30 mouse cellular contexts compared by ENCODE assay signal in the genomic region with DNA sequence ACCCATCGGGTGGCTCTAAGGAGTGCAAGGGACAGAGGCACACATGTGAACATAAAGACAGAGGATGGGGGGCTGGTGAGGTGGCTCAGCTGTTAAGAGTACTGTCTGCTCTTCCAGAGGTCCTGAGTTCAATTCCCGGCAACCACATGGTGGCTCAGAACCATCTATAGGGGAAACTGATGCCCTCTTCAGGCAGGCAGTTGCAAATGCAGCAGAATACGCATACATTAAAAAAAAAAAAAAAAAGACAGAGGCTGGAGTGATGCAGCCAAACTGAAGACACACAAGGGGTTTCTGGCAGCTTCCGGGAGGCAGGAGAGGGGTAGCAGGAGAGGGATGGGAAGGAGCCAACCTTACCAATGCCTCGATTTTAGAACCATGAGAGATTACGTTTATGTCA. TPM values are rescaled to one million over a fixed set of nuclear protein-coding genes. Genes with fewer than 3 reads are reported as not detected.
A peak's percentile ranks its signal among the peaks of the same experiment; 100 is the strongest.
DNase-seq lines count a peak whose midpoint lies in the region; ATAC-seq and TF ChIP-seq lines count a peak whose summit lies in the region.
"Had no signal": no experiment of that assay in that cellular context is flagged by ENCODE, and none has a peak within 500 bp of the region (broad histone marks: within the 10 kb centered on the region; RNA-seq: fewer than 3 reads in every experiment).

No protein-coding gene starts in this region.

- H3K9me3 ChIP-seq in hindbrain, postnatal 0 days (ENCODE audit: low read length), result no peaks in the 10 kb centered on the region
- no peaks in the 10 kb centered on the region for H3K9me3 ChIP-seq in hindbrain, embryonic 11.5 days (ENCODE audit: control insufficient read depth, low read length)
- H3K9me3 ChIP-seq in liver, postnatal 0 days (ENCODE audit: low read length), result no peaks in the 10 kb centered on the region
- H3K9me3 ChIP-seq in midbrain, postnatal 0 days (ENCODE audit: low read length), result no peaks in the 10 kb centered on the region
- H3K9me3 ChIP-seq: embryonic facial prominence, embryonic 12.5 days; forebrain, embryonic 12.5 days; heart, embryonic 13.5 days; hindbrain, embryonic 13.5 days; limb, embryonic 15.5 days; lung, embryonic 15.5 days; midbrain, embryonic 15.5 days had no signal

- TF ChIP-seq EP300 in liver, postnatal 0 days (IDR thresholded peaks at IDR 0.05; ENCODE audit: low read depth), result no peak

- no peak overlapping the region for H3K27ac ChIP-seq in hindbrain, postnatal 0 days
- no peak overlapping the region for H3K27ac ChIP-seq in hindbrain, embryonic 11.5 days (ENCODE audit: low read depth, low read length)
- no peak overlapping the region for H3K27ac ChIP-seq in liver, postnatal 0 days (ENCODE audit: low read depth)
- H3K27ac ChIP-seq in small intestine, adult 2 months (ENCODE audit: insufficient read depth, low read depth, low read length), result no peak overlapping the region
- no peak overlapping the region for H3K27ac ChIP-seq in midbrain, postnatal 0 days (ENCODE audit: low read depth, low read length)
- H3K27ac ChIP-seq: embryonic facial prominence, embryonic 12.5 days; forebrain, embryonic 12.5 days; heart, embryonic 13.5 days; hindbrain, embryonic 13.5 days; limb, embryonic 15.5 days; lung, embryonic 15.5 days; midbrain, embryonic 15.5 days had no signal

- H3K4me2 ChIP-seq in hindbrain, postnatal 0 days (ENCODE audit: low read depth, low read length), result no peak overlapping the region
- H3K4me2 ChIP-seq in hindbrain, embryonic 11.5 days (replicated peaks; ENCODE audit: low read depth, low read length), result no peak overlapping the region
- no peak overlapping the region for H3K4me2 ChIP-seq in liver, postnatal 0 days (ENCODE audit: low read depth, low read length)
- no peak overlapping the region for H3K4me2 ChIP-seq in midbrain, postnatal 0 days (ENCODE audit: low read depth, low read length, poor library complexity, severe bottlenecking)
- H3K4me2 ChIP-seq: embryonic facial prominence, embryonic 12.5 days; forebrain, embryonic 12.5 days; heart, embryonic 13.5 days; hindbrain, embryonic 13.5 days; limb, embryonic 15.5 days; lung, embryonic 15.5 days; midbrain, embryonic 15.5 days had no signal

- H3K4me1 ChIP-seq in hindbrain, postnatal 0 days (ENCODE audit: insufficient read depth, low read length), result no peaks in the 10 kb centered on the region
- H3K4me1 ChIP-seq in hindbrain, embryonic 11.5 days (replicated peaks; ENCODE audit: control insufficient read depth, insufficient read depth, low read length), result no peaks in the 10 kb centered on the region
- no peaks in the 10 kb centered on the region for H3K4me1 ChIP-seq in liver, postnatal 0 days (ENCODE audit: insufficient read depth)
- H3K4me1 ChIP-seq in small intestine, adult 2 months (ENCODE audit: control insufficient read depth, insufficient read depth, insufficient read length, low read length), result no peaks in the 10 kb centered on the region
- H3K4me1 ChIP-seq in midbrain, postnatal 0 days (ENCODE audit: insufficient read depth, low read length), result no peaks in the 10 kb centered on the region
- H3K4me1 ChIP-seq: embryonic facial prominence, embryonic 12.5 days; forebrain, embryonic 12.5 days; hindbrain, embryonic 13.5 days; limb, embryonic 15.5 days; lung, embryonic 15.5 days; midbrain, embryonic 15.5 days had no signal

- TF ChIP-seq CTCF in hindbrain, postnatal 0 days (IDR thresholded peaks at IDR 0.05; ENCODE audit: low read depth), result peak; percentile 32
- TF ChIP-seq CTCF in liver, postnatal 0 days (IDR thresholded peaks at IDR 0.05; ENCODE audit: low read depth), result peak; percentile 19; the same call in 1 of the 2 replicates
- TF ChIP-seq CTCF in small intestine, adult 2 months (IDR thresholded peaks at IDR 0.05; ENCODE audit: extremely low read depth, insufficient read length, insufficient replicate concordance, low read depth, low read length), result peak; percentile 27; the same call in 1 of the 2 replicates
- no peak; the same call in 1 of the 2 replicates for TF ChIP-seq CTCF in midbrain, postnatal 0 days (IDR thresholded peaks at IDR 0.05)

- no peak for DNase-seq in hindbrain, postnatal 0 days (ENCODE audit: low spot score)
- DNase-seq in hindbrain, embryonic 11.5 days (ENCODE audit: low spot score), result no peak
- DNase-seq in liver, postnatal 0 days, result no peak
- DNase-seq in liver (no peak), ES-CJ7 (ENCODE audit: low read depth, low spot score) (peak; percentile 34)
- DNase-seq in midbrain, postnatal 0 days (ENCODE audit: low spot score), result no peak
- DNase-seq in natural killer cell, adult 2 months (ENCODE audit: low spot score in 2 of 2), result no peak
- DNase-seq: adrenal gland, adult 2 months; B cell, adult 2 months; cerebellum, adult 18-20 months; cerebellum, postnatal 14 days; gastrocnemius, postnatal 14 days; heart, adult 18-20 months; kidney, postnatal 36 days; layer of hippocampus, adult 9-11 months; left cerebral cortex, postnatal 4 days; lung, postnatal 4 days; right cerebral cortex, adult 18-20 months; thymus, adult 2 months; thymus, postnatal 4 days had no signal

- no peak overlapping the region for H3K9ac ChIP-seq in hindbrain, postnatal 0 days (replicated peaks; ENCODE audit: low read length)
- H3K9ac ChIP-seq in hindbrain, embryonic 11.5 days (ENCODE audit: low read depth, low read length), result no peak overlapping the region
- H3K9ac ChIP-seq in liver, postnatal 0 days (replicated peaks), result no peak overlapping the region
- H3K9ac ChIP-seq in midbrain, postnatal 0 days (replicated peaks; ENCODE audit: low read length, poor library complexity, severe bottlenecking), result no peak overlapping the region
- H3K9ac ChIP-seq: embryonic facial prominence, embryonic 12.5 days; forebrain, embryonic 12.5 days; heart, embryonic 13.5 days; hindbrain, embryonic 13.5 days; limb, embryonic 15.5 days; lung, embryonic 15.5 days; midbrain, embryonic 15.5 days had no signal

- peaks cover 5% of the 10 kb centered on the region; the same call in 1 of the 2 replicates for H3K36me3 ChIP-seq in hindbrain, postnatal 0 days (ENCODE audit: insufficient read depth, low read length)
- H3K36me3 ChIP-seq in hindbrain, embryonic 11.5 days (ENCODE audit: control insufficient read depth, insufficient read depth, low read length), result no peaks in the 10 kb centered on the region
- peaks cover 60% of the 10 kb centered on the region for H3K36me3 ChIP-seq in liver, postnatal 0 days (replicated peaks; ENCODE audit: insufficient read depth, low read length)
- H3K36me3 ChIP-seq in small intestine, adult 2 months (ENCODE audit: control insufficient read depth, insufficient read depth, low read length), result peaks cover 8% of the 10 kb centered on the region
- H3K36me3 ChIP-seq in midbrain, postnatal 0 days (ENCODE audit: insufficient read depth, low read length), result peaks cover 6% of the 10 kb centered on the region; the same call in 1 of the 2 replicates
- H3K36me3 ChIP-seq: forebrain, embryonic 12.5 days; midbrain, embryonic 15.5 days had no signal

- WGBS in hindbrain, postnatal 0 days, result 84% methylated on average over 6 of the region's 6 CpGs
- WGBS in hindbrain, embryonic 11.5 days, result 84% methylated on average over 6 of the region's 6 CpGs
- WGBS in liver, postnatal 0 days (ENCODE audit: insufficient replicate concordance), result 83% methylated on average over 6 of the region's 6 CpGs
- 88% methylated on average over 6 of the region's 6 CpGs for WGBS in small intestine, adult 2 months
- 83% methylated on average over 6 of the region's 6 CpGs for WGBS in midbrain, postnatal 0 days

- ATAC-seq in hindbrain, postnatal 0 days, result no peak
- no peak for ATAC-seq in hindbrain, embryonic 11.5 days (ENCODE audit: low FRiP score)
- no peak for ATAC-seq in liver, postnatal 0 days
- ATAC-seq in midbrain, postnatal 0 days (ENCODE audit: low FRiP score), result no peak
- ATAC-seq: inflammation-experienced regulatory T-cells, adult 6 months; midbrain, embryonic 15.5 days had no signal

- no peak overlapping the region for H3K4me3 ChIP-seq in hindbrain, postnatal 0 days (ENCODE audit: low read length)
- H3K4me3 ChIP-seq in hindbrain, embryonic 11.5 days (ENCODE audit: low read depth, low read length), result no peak overlapping the region
- no peak overlapping the region for H3K4me3 ChIP-seq in liver, postnatal 0 days (ENCODE audit: low read depth, low read length)
- H3K4me3 ChIP-seq in small intestine, adult 2 months (ENCODE audit: low read depth, low read length), result no peak overlapping the region
- no peak overlapping the region for H3K4me3 ChIP-seq in midbrain, postnatal 0 days (ENCODE audit: low read depth, low read length)
- H3K4me3 ChIP-seq: embryonic facial prominence, embryonic 12.5 days; forebrain, embryonic 12.5 days; heart, embryonic 13.5 days; hindbrain, embryonic 13.5 days; limb, embryonic 15.5 days; lung, embryonic 15.5 days; midbrain, embryonic 15.5 days; myocyte had no signal

- TF ChIP-seq POLR2A in small intestine, adult 2 months (IDR thresholded peaks at IDR 0.05; ENCODE audit: low read depth, low read length), result no peak

- H3K27me3 ChIP-seq in hindbrain, postnatal 0 days (ENCODE audit: insufficient read depth, low read length), result no peaks in the 10 kb centered on the region
- H3K27me3 ChIP-seq in hindbrain, embryonic 11.5 days (ENCODE audit: control insufficient read depth, insufficient read depth, low read length), result no peaks in the 10 kb centered on the region
- H3K27me3 ChIP-seq in liver, postnatal 0 days (ENCODE audit: insufficient read depth, low read length), result no peaks in the 10 kb centered on the region
- no peaks in the 10 kb centered on the region for H3K27me3 ChIP-seq in small intestine, adult 2 months (ENCODE audit: control insufficient read depth, insufficient read depth, low read length)
- H3K27me3 ChIP-seq in midbrain, postnatal 0 days (ENCODE audit: insufficient read depth, low read length), result no peaks in the 10 kb centered on the region
- H3K27me3 ChIP-seq: embryonic facial prominence, embryonic 12.5 days; forebrain, embryonic 12.5 days; heart, embryonic 13.5 days; hindbrain, embryonic 13.5 days; limb, embryonic 15.5 days; lung, embryonic 15.5 days; midbrain, embryonic 15.5 days had no signal

RNA-seq across cellular contexts. Expression of a gene that starts 19.8 kb away (rescaled TPM):
- 15.3 and 16.7 TPM in 2 replicates for total RNA-seq in hindbrain, postnatal 0 days (2014; rRNA removed)
- polyA plus RNA-seq in hindbrain, postnatal 0 days (2015; fragmentation: Nextera tagmentation; extraction: Ambion mirVana), result 17.1 and 19.8 TPM in 2 replicates
- polyA plus RNA-seq in hindbrain, embryonic 11.5 days (2014; fragmentation: Nextera tagmentation; extraction: Ambion mirVana), result 9.8 and 10.3 TPM in 2 replicates
- 5.2 and 5.3 TPM in 2 replicates for polyA plus RNA-seq in liver, postnatal 0 days (2015; fragmentation: Nextera tagmentation; extraction: Ambion mirVana)
- 47.9 and 122 TPM in 2 replicates for polyA plus RNA-seq in small intestine, adult 2 months (2012; rRNA removed)
- 19.2 and 20.9 TPM in 2 replicates for total RNA-seq in midbrain, postnatal 0 days (2014; rRNA removed)
- 17.0 and 17.2 TPM in 2 replicates for polyA plus RNA-seq in midbrain, postnatal 0 days (2015; fragmentation: Nextera tagmentation; extraction: Ambion mirVana)

RNA-seq across cellular contexts. Expression of a gene that starts 50.7 kb away (rescaled TPM):
- 83.2 and 86.0 TPM in 2 replicates for total RNA-seq in hindbrain, postnatal 0 days (2014; rRNA removed)
- polyA plus RNA-seq in hindbrain, postnatal 0 days (2015; fragmentation: Nextera tagmentation; extraction: Ambion mirVana), result 71.3 and 74.8 TPM in 2 replicates
- polyA plus RNA-seq in hindbrain, embryonic 11.5 days (2014; fragmentation: Nextera tagmentation; extraction: Ambion mirVana), result 90.2 and 91.6 TPM in 2 replicates
- polyA plus RNA-seq in liver, postnatal 0 days (2015; fragmentation: Nextera tagmentation; extraction: Ambion mirVana), result 47.5 and 47.7 TPM in 2 replicates
- 23.1 and 30.1 TPM in 2 replicates for polyA plus RNA-seq in small intestine, adult 2 months (2012; rRNA removed)
- total RNA-seq in midbrain, postnatal 0 days (2014; rRNA removed), result 48.2 and 51.5 TPM in 2 replicates
- 37.6 and 39.3 TPM in 2 replicates for polyA plus RNA-seq in midbrain, postnatal 0 days (2015; fragmentation: Nextera tagmentation; extraction: Ambion mirVana)
